Mouse (Mus musculus): ENCODE data around the gene Pcsk5. TPM values are rescaled to one million over a fixed set of nuclear protein-coding genes. Genes with fewer than 3 reads are reported as not detected.
A peak's percentile ranks its signal among the peaks of the same experiment; 100 is the strongest.

Gene Pcsk5
- total RNA-seq, 1 experiment from 2014 or later, result not detected

DNA sequence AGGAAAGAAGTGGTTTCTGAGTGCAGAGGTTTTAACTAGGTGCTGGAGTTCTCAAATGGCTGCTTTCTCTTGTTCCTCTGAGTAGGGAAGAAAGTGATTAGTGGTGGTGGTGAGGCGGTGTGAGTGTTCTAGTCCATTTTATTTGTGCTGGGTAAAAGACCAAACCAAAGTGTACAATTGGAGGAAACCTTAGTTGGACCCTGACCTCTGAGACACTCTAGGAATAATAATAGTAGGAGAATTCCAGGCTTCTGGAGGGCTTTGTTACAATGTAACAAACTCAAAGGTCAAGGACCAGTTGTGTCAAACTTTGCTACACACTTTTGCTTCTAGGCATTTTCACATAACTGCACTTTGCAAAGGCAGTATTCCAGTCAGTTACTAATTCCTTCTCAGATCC, 400.8 kb downstream of the Pcsk5 start:
- no peak for ATAC-seq (replicated peaks; ENCODE audit: insufficient number of reproducible peaks, low FRiP score, low TSS enrichment, poor library complexity, severe bottlenecking)

- no peak for ATAC-seq (replicated peaks; ENCODE audit: insufficient number of reproducible peaks, low FRiP score, low TSS enrichment, poor library complexity, severe bottlenecking)
Observed at GRCm38 (mm10) chr19:17428561-17428914, 408.9 kb downstream of the Pcsk5 start.

DNA sequence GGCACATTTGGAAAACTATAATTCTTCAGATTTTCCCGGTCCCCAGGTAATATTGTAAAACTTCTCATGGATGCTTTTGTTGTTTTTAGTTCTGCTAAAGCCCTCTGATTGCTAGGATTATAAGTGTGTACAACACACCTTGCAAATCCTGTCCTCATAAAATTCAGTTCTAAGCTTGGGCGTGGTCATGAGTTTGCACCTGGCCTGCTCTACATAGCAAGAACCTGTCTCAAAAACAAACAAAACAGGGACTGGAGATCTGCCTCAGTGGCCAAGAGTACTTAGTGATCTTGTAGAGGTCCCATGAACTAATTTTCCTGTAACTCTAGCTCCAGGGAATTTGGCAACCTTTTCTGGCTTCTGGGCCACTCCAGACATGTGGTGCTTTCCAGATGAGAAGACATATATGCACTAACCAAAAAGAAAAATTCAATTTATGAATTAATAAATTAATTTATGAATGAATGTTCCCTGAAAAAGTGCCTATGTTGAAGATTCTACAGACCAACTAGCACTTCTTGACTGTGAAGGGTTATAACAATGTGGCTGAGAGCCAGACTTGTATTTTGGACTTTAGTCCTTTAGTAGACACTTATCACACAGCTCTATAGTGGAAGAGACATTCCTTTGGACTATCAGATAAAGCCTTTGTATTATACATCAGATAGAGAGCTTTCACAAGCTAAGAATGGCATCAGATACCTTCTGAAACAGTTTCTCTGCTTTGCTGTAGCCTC, 409.4 kb downstream of the Pcsk5 start:
- no peak for ATAC-seq (replicated peaks; ENCODE audit: insufficient number of reproducible peaks, low FRiP score, low TSS enrichment, poor library complexity, severe bottlenecking)

DNA sequence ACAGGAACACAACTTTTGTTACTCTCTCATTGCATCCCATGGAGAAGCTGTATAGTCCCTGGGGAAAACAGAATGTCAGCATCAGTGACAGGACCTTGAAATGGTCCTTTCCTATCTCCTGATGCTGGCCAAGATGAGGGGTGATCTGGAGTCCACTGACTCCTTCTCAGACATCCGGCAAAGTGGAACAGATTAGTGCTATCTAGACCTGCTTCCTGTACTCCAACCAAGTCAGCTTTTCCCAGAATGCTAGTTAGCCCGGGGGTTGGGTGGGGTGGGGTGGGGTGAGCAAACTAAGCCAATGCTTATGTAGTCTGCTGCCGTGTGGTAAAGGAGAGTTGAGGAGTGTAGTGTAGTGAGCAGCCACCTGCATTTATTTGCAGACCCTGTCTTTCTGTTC, 414.1 kb downstream of the Pcsk5 start:
- no peak for ATAC-seq (replicated peaks; ENCODE audit: insufficient number of reproducible peaks, low FRiP score, low TSS enrichment, poor library complexity, severe bottlenecking)

DNA sequence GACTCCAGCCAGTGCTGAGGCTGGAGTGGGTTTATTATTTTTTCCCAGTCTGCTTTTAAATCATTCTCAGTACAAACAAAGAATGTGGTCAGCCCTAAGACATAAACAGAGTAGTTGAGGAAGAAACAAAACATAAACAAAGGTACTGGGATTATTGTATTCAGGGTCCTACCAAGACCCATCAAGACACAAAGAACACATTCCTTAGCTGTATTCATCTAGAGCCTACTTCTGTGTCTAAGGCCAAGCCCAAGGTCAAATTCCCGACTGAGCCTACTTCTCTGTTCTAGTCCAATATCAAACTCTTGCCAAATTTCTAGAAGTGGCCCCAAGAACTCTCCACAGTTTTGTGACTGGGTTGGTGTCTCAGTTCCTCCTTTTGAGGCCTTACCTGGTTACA, 419.6 kb downstream of the Pcsk5 start:
- ATAC-seq (replicated peaks; ENCODE audit: insufficient number of reproducible peaks, low FRiP score, low TSS enrichment, poor library complexity, severe bottlenecking), result no peak

GRCm38 (mm10) chr19:17412915-17413459, 424.4 kb downstream of the Pcsk5 start:
- no peak for ATAC-seq (replicated peaks; ENCODE audit: insufficient number of reproducible peaks, low FRiP score, low TSS enrichment, poor library complexity, severe bottlenecking)

GRCm38 (mm10) chr19:17410465-17411065, 426.9 kb downstream of the Pcsk5 start:
- ATAC-seq (replicated peaks; ENCODE audit: insufficient number of reproducible peaks, low FRiP score, low TSS enrichment, poor library complexity, severe bottlenecking), result no peak

GRCm38 (mm10) chr19:17409351-17409750, 428.1 kb downstream of the Pcsk5 start:
- ATAC-seq (replicated peaks; ENCODE audit: insufficient number of reproducible peaks, low FRiP score, low TSS enrichment, poor library complexity, severe bottlenecking), result no peak

- no peak for ATAC-seq (replicated peaks; ENCODE audit: insufficient number of reproducible peaks, low FRiP score, low TSS enrichment, poor library complexity, severe bottlenecking)
Observed at GRCm38 (mm10) chr19:17408591-17408990, 428.8 kb downstream of the Pcsk5 start.

GRCm38 (mm10) chr19:17406823-17407222, 430.6 kb downstream of the Pcsk5 start:
- no peak for ATAC-seq (replicated peaks; ENCODE audit: insufficient number of reproducible peaks, low FRiP score, low TSS enrichment, poor library complexity, severe bottlenecking)

GRCm38 (mm10) chr19:17403175-17403574, 434.3 kb downstream of the Pcsk5 start:
- no peak for ATAC-seq (replicated peaks; ENCODE audit: insufficient number of reproducible peaks, low FRiP score, low TSS enrichment, poor library complexity, severe bottlenecking)

DNA sequence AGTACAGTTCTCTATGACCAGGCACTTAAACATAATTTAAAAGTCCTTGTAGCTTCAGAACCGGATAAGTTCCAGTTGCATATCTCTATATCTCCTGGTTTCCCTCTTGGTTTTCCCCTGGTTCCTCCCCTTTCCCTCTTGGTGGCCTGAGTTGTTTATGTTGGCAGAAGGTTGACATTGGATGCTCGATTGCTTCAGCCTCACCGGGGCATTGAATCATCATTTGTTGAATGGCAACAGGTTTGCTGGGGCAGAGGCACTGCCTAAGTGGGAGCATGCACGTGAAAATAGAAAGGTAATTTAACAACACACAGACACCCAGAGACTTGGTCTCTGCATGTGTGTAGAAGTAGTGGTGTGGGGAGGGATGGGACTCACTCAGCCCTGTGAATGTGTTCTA, 436.9 kb downstream of the Pcsk5 start:
- ATAC-seq (replicated peaks; ENCODE audit: insufficient number of reproducible peaks, low FRiP score, low TSS enrichment, poor library complexity, severe bottlenecking), result no peak

DNA sequence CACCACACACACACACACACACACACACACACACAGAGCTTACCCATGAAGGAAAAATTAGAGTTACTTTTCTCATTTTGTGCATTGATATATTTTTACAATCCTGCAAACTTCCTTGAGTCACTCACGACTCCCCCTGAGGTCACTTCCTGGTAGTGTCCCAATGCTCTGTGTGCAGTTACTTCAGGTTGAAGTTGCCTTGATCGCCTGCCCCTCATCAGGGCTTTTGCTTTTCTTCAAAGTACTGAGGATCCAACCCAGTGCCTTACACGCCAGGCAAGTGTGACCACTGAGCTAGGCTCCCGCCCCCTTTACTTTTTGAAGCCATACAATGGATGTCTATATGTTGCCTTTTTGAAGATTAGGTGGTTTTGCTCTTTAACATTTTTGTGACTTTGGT, 437.5 kb downstream of the Pcsk5 start:
- no peak for ATAC-seq (replicated peaks; ENCODE audit: insufficient number of reproducible peaks, low FRiP score, low TSS enrichment, poor library complexity, severe bottlenecking)

- no peak for ATAC-seq (replicated peaks; ENCODE audit: insufficient number of reproducible peaks, low FRiP score, low TSS enrichment, poor library complexity, severe bottlenecking)
Observed at GRCm38 (mm10) chr19:17397922-17398321, 439.5 kb downstream of the Pcsk5 start.

- ATAC-seq (replicated peaks; ENCODE audit: insufficient number of reproducible peaks, low FRiP score, low TSS enrichment, poor library complexity, severe bottlenecking), result no peak
Observed at GRCm38 (mm10) chr19:17396802-17397201, 440.6 kb downstream of the Pcsk5 start.

DNA sequence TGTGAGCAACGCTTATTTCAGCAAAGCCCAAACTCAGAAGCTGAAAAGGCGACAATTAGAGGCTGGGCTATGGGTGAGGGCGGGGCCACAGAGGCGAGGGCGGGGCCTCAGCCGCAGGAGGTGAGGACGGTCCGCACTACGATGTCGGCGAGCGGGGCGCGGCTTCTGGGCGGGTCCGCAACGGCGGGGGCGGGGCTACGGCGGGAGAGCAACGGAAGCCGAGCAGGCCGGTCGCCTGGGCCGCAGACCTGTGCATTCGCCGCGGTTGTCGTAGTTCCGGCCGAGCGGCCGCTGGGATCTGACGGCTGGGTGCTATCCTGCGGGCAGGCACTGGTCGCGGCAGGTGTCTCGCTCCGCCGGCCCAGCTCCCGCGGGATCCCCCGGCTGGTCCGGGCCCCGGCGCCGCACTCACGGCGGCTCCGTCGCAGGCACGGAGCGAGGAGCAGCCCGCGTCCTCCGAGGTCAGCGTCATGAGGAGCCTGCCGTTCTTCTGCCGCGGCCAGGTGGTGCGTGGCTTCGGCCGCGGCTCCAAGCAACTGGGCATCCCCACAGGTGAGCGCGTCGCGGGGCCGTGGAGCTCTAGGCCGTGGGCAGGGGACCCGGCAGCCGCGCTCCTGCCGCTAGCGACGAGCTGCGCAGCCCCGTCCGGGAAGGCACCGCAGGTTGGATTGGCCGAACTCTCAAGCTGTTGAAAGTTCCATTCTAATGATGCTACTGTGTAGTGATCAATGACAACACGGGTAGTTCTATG, 443.4 kb downstream of the Pcsk5 start, which contains the start of gene Rfk:
Gene Rfk, plus strand, starts transcription at position 203 of the 751 bp plus-strand sequence.
- ATAC-seq (replicated peaks; ENCODE audit: insufficient number of reproducible peaks, low FRiP score, low TSS enrichment, poor library complexity, severe bottlenecking), result peak; percentile 94

DNA sequence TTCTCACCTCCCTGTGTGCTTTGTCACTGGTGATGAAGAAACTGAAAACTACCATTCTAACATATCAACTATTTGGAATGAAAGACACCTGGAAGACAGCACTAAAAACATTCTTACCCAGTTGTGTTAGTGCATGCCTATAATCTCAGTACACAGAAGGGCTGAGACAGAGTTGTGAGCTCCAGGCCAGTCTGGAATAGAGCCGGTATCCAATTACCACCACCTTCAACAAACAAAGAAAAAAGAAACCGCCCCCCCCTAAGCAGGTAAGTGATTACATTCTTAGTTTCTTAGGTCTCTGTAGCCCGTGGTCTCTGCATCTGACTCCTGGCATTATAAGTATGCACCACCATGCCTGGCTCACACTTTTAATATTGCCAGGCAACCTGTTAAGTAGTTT, 444.6 kb downstream of the Pcsk5 start:
- ATAC-seq (replicated peaks; ENCODE audit: insufficient number of reproducible peaks, low FRiP score, low TSS enrichment, poor library complexity, severe bottlenecking), result no peak

DNA sequence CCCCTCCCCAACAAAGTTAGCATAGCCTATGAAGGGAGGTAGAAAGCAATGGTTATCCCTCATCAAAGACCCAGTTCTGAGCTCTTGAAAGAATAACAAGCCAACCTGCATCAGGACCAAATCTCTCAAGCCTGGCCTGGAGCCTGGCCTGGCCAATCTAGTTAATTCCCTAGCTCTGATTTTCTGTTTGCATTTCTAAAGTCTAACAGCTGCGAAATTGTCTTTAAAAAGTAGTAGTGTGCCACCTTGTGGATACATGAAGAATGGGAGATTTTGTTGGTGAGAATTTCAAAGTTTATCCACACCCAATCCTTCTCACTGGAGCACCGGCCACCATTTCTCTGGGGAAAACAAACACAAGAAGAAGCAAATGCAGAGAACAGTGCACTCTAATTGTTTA, 449.0 kb downstream of the Pcsk5 start:
- ATAC-seq (replicated peaks; ENCODE audit: insufficient number of reproducible peaks, low FRiP score, low TSS enrichment, poor library complexity, severe bottlenecking), result 0 out of 2 replicates have a peak, but pooled peaks have one; percentile 36

DNA sequence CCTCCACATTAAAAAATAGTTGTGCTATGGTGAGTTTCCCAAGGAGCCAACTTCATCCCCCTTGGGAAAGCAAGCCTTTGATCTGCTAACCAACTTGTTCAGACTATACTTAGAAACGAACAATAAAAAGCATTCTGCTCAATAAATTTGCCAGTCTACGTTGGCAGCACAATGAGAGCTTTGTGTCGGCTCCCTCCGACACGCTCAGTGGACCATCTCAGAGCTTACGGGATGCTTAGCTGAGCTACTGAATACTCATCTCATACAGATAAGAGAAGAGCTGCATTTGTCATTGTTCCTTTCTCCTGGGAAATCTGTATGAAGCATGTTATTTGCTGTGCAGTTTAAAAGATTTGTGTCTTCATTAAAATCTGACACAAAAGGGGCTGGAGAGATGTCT, 451.0 kb downstream of the Pcsk5 start:
- no peak for ATAC-seq (replicated peaks; ENCODE audit: insufficient number of reproducible peaks, low FRiP score, low TSS enrichment, poor library complexity, severe bottlenecking)

DNA sequence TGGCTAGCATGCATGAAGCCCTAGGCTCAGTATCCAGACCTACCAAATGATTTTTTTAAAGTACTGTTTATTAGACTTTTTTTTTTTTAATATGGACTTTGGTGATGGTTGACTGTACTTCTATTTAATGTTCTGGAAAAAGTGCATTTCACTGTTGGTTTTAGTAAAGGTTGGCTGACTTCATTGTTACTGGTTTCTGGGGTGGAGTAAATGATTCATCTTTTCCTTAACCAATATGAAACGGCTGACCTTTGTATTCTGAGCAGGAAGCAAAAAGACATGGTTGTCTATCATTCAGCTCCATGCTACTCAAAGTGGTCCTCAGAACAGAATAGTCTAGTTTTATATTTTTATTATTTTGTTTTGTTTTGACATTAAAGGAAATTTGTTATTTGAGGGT, 452.0 kb downstream of the Pcsk5 start:
- ATAC-seq (replicated peaks; ENCODE audit: insufficient number of reproducible peaks, low FRiP score, low TSS enrichment, poor library complexity, severe bottlenecking), result no peak
